Comparison of ENCODE assay signal across 9 mouse cellular contexts in genomic region chr8:105359646-105360045, GRCm38 (mm10). TPM values are rescaled to one million over a fixed set of nuclear protein-coding genes. Genes with fewer than 3 reads are reported as not detected.
DNase-seq lines count a peak whose midpoint lies in the region; ATAC-seq and TF ChIP-seq lines count a peak whose summit lies in the region.
"Had no signal": no experiment of that assay in that cellular context is flagged by ENCODE, and none has a peak within 500 bp of the region (broad histone marks: within the 10 kb centered on the region; RNA-seq: fewer than 3 reads in every experiment).

No protein-coding gene starts in this region.

- ATAC-seq in midbrain, embryonic 14.5 days (ENCODE audit: low FRiP score, low TSS enrichment): peak; percentile 18; the same call in 1 of the 2 replicates

- H3K36me3 ChIP-seq in midbrain, embryonic 14.5 days (ENCODE audit: control insufficient read depth, insufficient read depth, low read length): peaks cover 25% of the 10 kb centered on the region

- intact Hi-C loops in left cerebral cortex, postnatal 10 days (cut with DNase I): loop anchor here (5.0 kb wide), 1 partner anchor 38 kb away; no protein-coding TSS in a partner anchor

- no peak overlapping the region for H3K4me3 ChIP-seq in layer of hippocampus, adult 2 months
- H3K4me3 ChIP-seq in midbrain, embryonic 14.5 days (replicated peaks; ENCODE audit: low read depth, low read length): no peak overlapping the region

- no peaks in the 10 kb centered on the region for H3K9me3 ChIP-seq in midbrain, embryonic 14.5 days (ENCODE audit: control insufficient read depth, low read length)

- H3K9ac ChIP-seq in midbrain, embryonic 14.5 days (replicated peaks; ENCODE audit: low read length): no peak overlapping the region

- 46% methylated on average over 4 of the region's 4 CpGs for WGBS in midbrain, embryonic 14.5 days

- H3K4me1 ChIP-seq in midbrain, embryonic 14.5 days (ENCODE audit: control insufficient read depth, insufficient read depth, low read length): no peaks in the 10 kb centered on the region

- peak; percentile 61 for TF ChIP-seq CTCF in layer of hippocampus, adult 2 months (conservative IDR thresholded peaks at IDR 0.05)

- no peak overlapping the region for H3K4me2 ChIP-seq in midbrain, embryonic 14.5 days (ENCODE audit: low read length)

- DNase-seq in layer of hippocampus, adult 2 months (ENCODE audit: low spot score in 2 of 2): no peak
- DNase-seq in layer of hippocampus, adult 18-20 months (ENCODE audit: low spot score in 2 of 2): no peak
- peak; percentile 75 for DNase-seq in NIH3T3 (ENCODE audit: low read depth)
- peak; percentile 66 for DNase-seq in embryo, embryonic 11 days
- DNase-seq in midbrain, embryonic 14.5 days: peak; percentile 75
- DNase-seq in layer of hippocampus, adult 8-10 months (ENCODE audit: low spot score in 2 of 2): no peak
- DNase-seq in left cerebral cortex, postnatal 10 days (ENCODE audit: extremely low spot score in 1 of 2, low spot score in 2 of 2): no peak

- no peaks in the 10 kb centered on the region for H3K27me3 ChIP-seq in midbrain, embryonic 14.5 days (ENCODE audit: control insufficient read depth, insufficient read depth, low read length)

- H3K27ac ChIP-seq in layer of hippocampus, adult 2 months: no peak overlapping the region
- H3K27ac ChIP-seq in midbrain, embryonic 14.5 days (replicated peaks; ENCODE audit: low read depth, low read length): no peak overlapping the region

RNA-seq across cellular contexts. Expression of gene Slc9a5, which starts 11.0 kb away (rescaled TPM):
- total RNA-seq in layer of hippocampus, adult 2 months (2021): 10 to 100 TPM; 13.3 to 14.9 TPM
- 10 to 100 TPM; 11.9 to 13.0 TPM for total RNA-seq in layer of hippocampus, adult 18-20 months (2021)
- 8.3 and 10.2 TPM in 2 replicates for polyA plus RNA-seq in midbrain, embryonic 14.5 days (2014; fragmentation: Nextera tagmentation; extraction: Ambion mirVana)
- total RNA-seq in layer of hippocampus, adult 8-10 months (2022): 10 to 100 TPM; 13.9 to 15.4 (median 14.4) TPM
- total RNA-seq in left cerebral cortex, postnatal 10 days (2021): 10 to 100 TPM; 25.7 to 27.7 TPM

RNA-seq across cellular contexts. Expression of gene Fhod1, which starts 11.9 kb away (rescaled TPM):
- total RNA-seq in layer of hippocampus, adult 2 months (2021): 1 to 10 TPM; 2.0 to 2.1 TPM
- 1 to 10 TPM; 2.0 to 3.4 TPM for total RNA-seq in layer of hippocampus, adult 18-20 months (2021)
- 0.59 and 0.84 TPM in 2 replicates for polyA plus RNA-seq in midbrain, embryonic 14.5 days (2014; fragmentation: Nextera tagmentation; extraction: Ambion mirVana)
- total RNA-seq in layer of hippocampus, adult 8-10 months (2022): 1 to 10 TPM; 2.4 to 6.3 (median 5.2) TPM
- 1 to 10 TPM; 2.6 to 2.7 TPM for total RNA-seq in left cerebral cortex, postnatal 10 days (2021)

RNA-seq across cellular contexts. Expression of gene Plekhg4, which starts 13.4 kb away (rescaled TPM):
- total RNA-seq in layer of hippocampus, adult 2 months (2021): 1 to 10 TPM; 1.7 to 2.2 TPM
- total RNA-seq in layer of hippocampus, adult 18-20 months (2021): 1 to 10 TPM in 1 of 2 experiments, under 1 TPM in 1; 0.84 to 1.3 TPM
- polyA plus RNA-seq in midbrain, embryonic 14.5 days (2014; fragmentation: Nextera tagmentation; extraction: Ambion mirVana): 1.4 and 3.0 TPM in 2 replicates
- total RNA-seq in layer of hippocampus, adult 8-10 months (2022): 1 to 10 TPM in 2 of 4 experiments, under 1 TPM in 2; 0.70 to 1.8 (median 0.95) TPM
- 1 to 10 TPM; 2.2 to 3.7 TPM for total RNA-seq in left cerebral cortex, postnatal 10 days (2021)
- total RNA-seq: hematopoietic stem cell, adult 5-6 weeks had no signal
- polyA plus RNA-seq: liver, embryonic 16.5 days had no signal

RNA-seq across cellular contexts. Expression of gene Tmem208, which starts 33.5 kb away (rescaled TPM):
- total RNA-seq in layer of hippocampus, adult 2 months (2021): 10 to 100 TPM; 40.3 to 40.9 TPM
- 10 to 100 TPM; 41.0 to 41.2 TPM for total RNA-seq in layer of hippocampus, adult 18-20 months (2021)
- 122 and 149 TPM in 2 replicates for polyA plus RNA-seq in midbrain, embryonic 14.5 days (2014; fragmentation: Nextera tagmentation; extraction: Ambion mirVana)
- total RNA-seq in layer of hippocampus, adult 8-10 months (2022): 10 to 100 TPM; 40.2 to 47.2 (median 43.3) TPM
- 10 to 100 TPM; 47.4 to 47.9 TPM for total RNA-seq in left cerebral cortex, postnatal 10 days (2021)

RNA-seq across cellular contexts. Expression of gene Lrrc29, which starts 33.6 kb away (rescaled TPM):
- 1 to 10 TPM; 7.6 to 7.7 TPM for total RNA-seq in layer of hippocampus, adult 2 months (2021)
- total RNA-seq in layer of hippocampus, adult 18-20 months (2021): 1 to 10 TPM; 4.6 to 5.3 TPM
- 0.72 and 0.86 TPM in 2 replicates for polyA plus RNA-seq in midbrain, embryonic 14.5 days (2014; fragmentation: Nextera tagmentation; extraction: Ambion mirVana)
- total RNA-seq in layer of hippocampus, adult 8-10 months (2022): 10 to 100 TPM in 1 of 4 experiments, 1 to 10 TPM in 3; 6.7 to 10.1 (median 8.7) TPM
- 1 to 10 TPM; 5.4 to 5.6 TPM for total RNA-seq in left cerebral cortex, postnatal 10 days (2021)

Comparison
In these comparisons a context has a peak if more than half of its experiments do, and no peak if none do; other contexts are left out.
1. DNase-seq: peak in NIH3T3 (single experiment), embryo, embryonic 11 days (single experiment) and midbrain, embryonic 14.5 days (single experiment); none in layer of hippocampus, adult 2 months (0 of 2), layer of hippocampus, adult 18-20 months (0 of 2), layer of hippocampus, adult 8-10 months (0 of 2) and left cerebral cortex, postnatal 10 days (0 of 2).